Mouse (Mus musculus) left cerebral cortex, adult 8-10 months (tissue): ENCODE measurements around the gene Gm17349. TPM values are rescaled to one million over a fixed set of nuclear protein-coding genes. Genes with fewer than 3 reads are reported as not detected.
A peak's percentile ranks its signal among the peaks of the same experiment; 100 is the strongest.

ENCODE experiments used
- DNase-seq, 2 experiments: peaks; one replicate each; pipeline ENCODE4 v3.0.0; 2022; ENCODE audit warnings: low spot score in 2 of 2
- total RNA-seq, 4 experiments: library from RNA; stranded (reverse); gene quantifications; 2 replicates each; pipeline ENCODE4 v1.2.4; 2022

Gm17349 gene
- total RNA-seq, 4 experiments from 2014 or later: 3.4 to 9.2 (median 4.9) TPM

- peak in 1 of 2 experiments; percentile 66 for DNase-seq
These were observed 41.2 kb downstream of the Gm17349 start for GRCm38 (mm10) chr15:99663964-99664599.

DNA sequence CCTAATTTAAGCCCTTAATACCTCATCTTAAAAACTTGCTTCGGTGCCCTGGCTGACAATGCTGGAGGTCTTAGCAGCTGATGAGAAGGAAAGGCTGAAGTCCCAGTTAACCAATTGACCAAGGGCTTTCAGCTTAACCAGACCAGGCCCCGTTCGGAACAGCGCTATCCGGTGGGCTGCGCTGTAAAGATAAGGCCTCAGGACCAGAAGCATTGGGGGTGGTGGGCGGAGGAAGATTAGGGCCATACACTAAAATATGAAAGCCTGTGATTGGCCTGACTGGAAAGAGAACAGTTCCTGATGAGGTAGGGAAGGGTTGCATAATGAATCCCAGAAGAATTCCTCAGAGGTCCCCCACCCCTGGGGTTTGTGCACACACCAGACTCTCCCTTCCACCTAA is 42.9 kb downstream of the Gm17349 start:
- no peak for DNase-seq

DNA sequence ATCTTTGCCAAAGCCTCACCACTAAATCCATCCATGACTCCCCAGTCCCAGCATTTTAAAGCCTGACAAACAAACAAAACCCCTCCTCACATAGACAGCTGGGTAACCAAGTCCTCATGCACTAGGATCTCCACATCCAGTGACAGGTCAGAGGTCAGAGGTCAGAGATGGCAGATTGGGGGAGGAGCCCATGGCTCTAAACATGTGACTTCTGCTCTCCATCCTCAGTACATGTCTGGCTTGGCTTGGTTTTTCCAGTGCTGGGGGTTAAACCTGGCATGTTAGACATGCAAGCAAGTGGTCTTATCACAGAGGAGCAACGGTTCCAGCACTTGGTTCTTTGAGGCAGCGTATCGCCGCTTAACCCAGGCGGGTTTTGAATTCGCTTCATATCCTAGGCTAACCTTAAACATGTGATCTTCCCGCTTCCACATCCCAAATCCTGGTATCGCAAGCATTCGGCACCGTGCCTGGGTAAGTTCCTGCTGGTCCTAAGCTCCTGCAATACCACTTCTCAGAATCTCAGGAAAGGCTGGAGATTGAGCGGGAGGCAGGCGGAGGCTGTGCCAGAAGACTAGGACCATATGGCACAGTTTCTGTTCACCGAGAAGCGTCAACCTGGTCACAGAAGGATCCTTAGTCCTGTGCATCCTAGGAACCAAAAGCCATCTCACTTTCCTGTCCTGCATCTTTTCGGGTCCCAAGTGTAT is 44.0 kb downstream of the Gm17349 start:
- peak in 1 of 2 experiments; percentile 48 for DNase-seq

DNA sequence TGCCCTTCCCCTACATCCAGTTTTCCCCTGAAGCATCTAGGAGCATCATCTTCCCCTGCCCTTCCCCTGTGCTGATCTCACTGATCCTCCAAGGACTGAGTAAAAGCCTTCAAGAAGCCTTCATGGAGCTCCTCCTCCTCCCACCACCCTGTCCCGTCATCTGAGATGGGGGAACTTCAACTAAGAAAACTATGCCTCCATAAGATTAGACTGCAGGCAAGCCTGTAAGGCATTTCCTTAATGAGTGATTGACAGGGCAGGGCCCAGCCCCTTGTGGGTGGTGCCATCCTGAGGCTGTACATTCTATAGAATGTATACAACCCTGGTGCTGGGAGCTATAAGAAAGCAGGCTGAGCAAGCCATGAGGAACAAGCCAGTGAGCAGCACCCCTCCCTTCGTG is 46.9 kb downstream of the Gm17349 start:
- no peak for DNase-seq

DNA sequence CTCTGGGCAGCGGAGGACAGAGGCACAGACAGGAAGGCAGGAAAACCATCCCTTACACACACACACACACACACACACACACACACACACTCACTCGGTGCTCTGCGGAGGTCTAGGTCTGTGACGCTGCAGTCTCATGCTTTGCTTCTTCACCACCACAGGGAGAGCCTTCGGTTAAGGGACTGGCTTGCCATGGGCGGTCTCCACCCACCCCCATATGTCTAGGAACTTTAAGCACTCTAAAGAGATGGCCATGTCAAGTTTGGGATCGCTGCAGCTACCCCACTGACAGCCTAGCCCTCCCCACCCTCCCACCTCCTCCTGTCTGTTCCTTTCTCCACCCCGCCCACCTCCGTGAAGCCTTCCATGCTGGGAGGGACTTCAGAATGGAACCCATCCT is 49.3 kb downstream of the Gm17349 start:
- DNase-seq: no peak

GRCm38 (mm10) chr15:99653876-99654275 is 51.4 kb downstream of the Gm17349 start:
- DNase-seq: no peak

GRCm38 (mm10) chr15:99653291-99653690 is 52.0 kb downstream of the Gm17349 start:
- DNase-seq: no peak

Other genes starting within 250 kb of the Gm17349 start
- 10 to 100 TPM; 19.1 to 22.9 (median 19.5) TPM for gene Nckap5l, start 247.7 kb downstream of the Gm17349 start, total RNA-seq
- gene Bcdin3d, start 230.8 kb downstream of the Gm17349 start, total RNA-seq: 1 to 10 TPM; 4.5 to 6.2 (median 6.2) TPM
- gene Faim2, start 177.3 kb downstream of the Gm17349 start, total RNA-seq: 100 to 1,000 TPM; 421 to 457 (median 452) TPM
- gene Aqp2, start 126.4 kb downstream of the Gm17349 start, total RNA-seq: under 1 TPM in 1 of 4 experiments, not detected in 3; 0.39 TPM
- gene Aqp5, start 114.7 kb downstream of the Gm17349 start, total RNA-seq: under 1 TPM in 3 of 4 experiments, not detected in 1; 0.35 to 0.51 (median 0.46) TPM
- gene Aqp6, start 104.1 kb downstream of the Gm17349 start, total RNA-seq: 1 to 10 TPM in 2 of 4 experiments, under 1 TPM in 2; 0.42 to 1.1 (median 0.77) TPM
- 10 to 100 TPM in 2 of 4 experiments, 1 to 10 TPM in 2; 9.3 to 11.5 (median 10.2) TPM for gene Racgap1, start 53.8 kb downstream of the Gm17349 start, total RNA-seq
- 10 to 100 TPM; 68.4 to 78.4 (median 74.8) TPM for gene Asic1, start 35.1 kb downstream of the Gm17349 start, total RNA-seq
- 100 to 1,000 TPM; 152 to 159 (median 156) TPM for gene Smarcd1, start 3.4 kb downstream of the Gm17349 start, total RNA-seq
- 10 to 100 TPM; 72.7 to 86.4 (median 80.4) TPM for gene Gpd1, start 12.0 kb upstream of the Gm17349 start, total RNA-seq
- gene Cox14, start 20.1 kb upstream of the Gm17349 start, total RNA-seq: 100 to 1,000 TPM; 113 to 131 (median 118) TPM
- 10 to 100 TPM; 31.1 to 37.2 (median 33.9) TPM for gene Cers5, start 67.4 kb upstream of the Gm17349 start, total RNA-seq
- 10 to 100 TPM in 3 of 4 experiments, 1 to 10 TPM in 1; 8.6 to 12.5 (median 10.2) TPM for gene Lima1, start 170.0 kb upstream of the Gm17349 start, total RNA-seq